Mouse (Mus musculus) hindbrain, postnatal 0 days (tissue): Measurements from ENCODE around the gene Map3k15. TPM values are rescaled to one million over a fixed set of nuclear protein-coding genes. Genes with fewer than 3 reads are reported as not detected.

ENCODE experiments used
- ATAC-seq: fragments of 200-750 bp; cut with Nextera tagmentation; 2 replicates; pipeline ENCODE4 v1.8.0; 2017; ENCODE audit warnings: mild to moderate bottlenecking, moderate TSS enrichment, moderate library complexity
- DNase-seq: peaks from one replicate; pipeline ENCODE4 v3.0.0-alpha.2; 2015; ENCODE audit warnings: low spot score
- H3K27ac ChIP-seq: fragments of 300-500 bp; sonication (generic); 2 replicates; pipeline ENCODE4 v1.5.1; 2014; ENCODE audit warnings: mild to moderate bottlenecking
- H3K27me3 ChIP-seq: fragments of 300-500 bp; sonication (generic); 2 replicates; pipeline ENCODE4 v1.6.1; 2014; ENCODE audit warnings: low read length, mixed read lengths; ENCODE audit not compliant: insufficient read depth
- H3K36me3 ChIP-seq: fragments of 300-500 bp; sonication (generic); 2 replicates; pipeline ENCODE4 v1.6.1; 2014; ENCODE audit warnings: low read length, mixed read lengths; ENCODE audit not compliant: insufficient read depth
- H3K4me1 ChIP-seq: fragments of 300-500 bp; sonication (generic); 2 replicates; pipeline ENCODE4 v1.6.1; 2014; ENCODE audit warnings: antibody characterized with exemption, low read length, mixed read lengths; ENCODE audit not compliant: insufficient read depth
- H3K4me2 ChIP-seq: fragments of 300-500 bp; sonication (generic); 2 replicates; pipeline ENCODE4 v1.6.1; 2014; ENCODE audit warnings: low read depth, mild to moderate bottlenecking, low read length, moderate library complexity, mixed read lengths
- H3K4me3 ChIP-seq: fragments of 300-500 bp; sonication (generic); 2 replicates; pipeline ENCODE4 v1.5.1; 2014; ENCODE audit warnings: low read length
- H3K9ac ChIP-seq: fragments of 300-500 bp; sonication (generic); replicated peaks from 2 replicates; pipeline ENCODE4 v1.6.1; 2014; ENCODE audit warnings: mild to moderate bottlenecking, low read length, moderate library complexity, mixed read lengths
- H3K9me3 ChIP-seq: fragments of 300-500 bp; sonication (generic); 2 replicates; pipeline ENCODE4 v1.6.1; 2016; ENCODE audit warnings: low read length, mixed read lengths
- CTCF ChIP-seq: IDR thresholded peaks from 2 replicates; pipeline ENCODE4 v1.5.1; 2016; ENCODE audit warnings: antibody characterized with exemption, control low read depth, low read depth
- WGBS: fragments of 180-500 bp; shearing (Covaris S2); extraction: QIAGEN DNeasy Blood & Tissue Kit; methylation state at CpG from one replicate; pipeline ENCODE4 v1.1.7; 2014; 5-methylcytosine and 5-hydroxymethylcytosine counted together
- polyA plus RNA-seq: library from polyadenylated mRNA; unstranded; fragments of >200 nt; fragmentation: Nextera tagmentation; extraction: Ambion mirVana; gene quantifications from 2 replicates; pipeline ENCODE4 v1.2.1, GENCODE M21; 2015
- total RNA-seq: library from RNA; depleted of rRNA; stranded (reverse); fragments of >200 nt; gene quantifications from 2 replicates; pipeline ENCODE4 v1.2.3, GENCODE M21; 2014

The Map3k15 gene
- total and polyA plus RNA-seq, 2 experiments from 2014 or later: 0.25 to 1.6 TPM

DNA sequence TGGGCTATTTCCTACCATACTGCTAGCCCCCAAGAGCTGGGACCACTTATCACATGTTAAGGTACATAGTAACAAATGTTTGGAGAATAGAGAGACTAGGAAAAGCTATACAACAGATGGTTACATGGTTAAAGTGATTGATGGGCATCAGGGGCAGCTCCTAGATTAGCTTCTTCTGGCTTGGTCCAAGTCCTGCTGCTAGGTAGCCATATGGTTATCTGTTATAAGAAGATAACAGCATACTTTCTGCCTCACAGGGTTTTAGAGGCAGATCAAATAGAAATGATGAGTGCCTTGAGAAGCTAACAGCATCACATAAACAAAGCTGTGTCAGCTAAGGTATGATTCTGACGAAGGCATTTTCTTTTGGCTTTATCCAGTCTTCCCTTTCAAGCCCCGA, 26.8 kb upstream of the Map3k15 start:
- Histone ChIP-seq H3K36me3 (no peaks in the 10 kb centered on the region), H3K27me3 (no peaks in the 10 kb centered on the region), H3K27ac (no peak overlapping the region), H3K9me3 (no peaks in the 10 kb centered on the region), H3K9ac (no peak overlapping the region), H3K4me2 (no peak overlapping the region), H3K4me1 (no peaks in the 10 kb centered on the region), H3K4me3 (no peak overlapping the region)
- 71% methylated on average over 2 of the region's 2 CpGs for WGBS
- DNase-seq (no peak), ATAC-seq (no peak)
- no peak for TF ChIP-seq CTCF

DNA sequence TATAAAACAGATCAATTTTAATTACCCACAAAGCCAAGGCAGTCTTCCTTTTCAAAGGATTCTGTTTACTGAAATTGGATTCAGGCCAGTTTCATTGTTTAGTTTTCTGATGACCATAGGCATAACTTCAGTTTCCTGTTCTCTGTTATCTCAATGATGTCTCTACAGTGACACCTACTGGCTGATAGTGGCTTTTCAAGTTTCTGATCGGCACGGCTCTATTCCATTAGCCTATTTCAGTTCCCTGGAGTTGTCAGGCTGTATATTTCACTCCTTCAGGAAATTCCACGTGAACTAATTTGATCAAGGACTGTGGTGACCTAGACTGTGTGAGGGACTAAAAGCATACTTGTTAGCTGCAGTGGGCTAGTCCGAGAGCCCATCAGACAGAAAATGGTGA, 25.0 kb upstream of the Map3k15 start:
- no peaks in the 10 kb centered on the region for H3K9me3 ChIP-seq
- no peak overlapping the region for H3K4me2 ChIP-seq
- peak; percentile 71 for TF ChIP-seq CTCF
- no peaks in the 10 kb centered on the region for H3K27me3 ChIP-seq
- H3K36me3 ChIP-seq: no peaks in the 10 kb centered on the region
- no peak overlapping the region for H3K27ac ChIP-seq
- WGBS: 30% methylated on average over 4 of the region's 4 CpGs
- DNase-seq: peak; percentile 87
- no peak overlapping the region for H3K9ac ChIP-seq
- H3K4me3 ChIP-seq: no peak overlapping the region
- no peaks in the 10 kb centered on the region for H3K4me1 ChIP-seq
- ATAC-seq: peak; percentile 51

DNA sequence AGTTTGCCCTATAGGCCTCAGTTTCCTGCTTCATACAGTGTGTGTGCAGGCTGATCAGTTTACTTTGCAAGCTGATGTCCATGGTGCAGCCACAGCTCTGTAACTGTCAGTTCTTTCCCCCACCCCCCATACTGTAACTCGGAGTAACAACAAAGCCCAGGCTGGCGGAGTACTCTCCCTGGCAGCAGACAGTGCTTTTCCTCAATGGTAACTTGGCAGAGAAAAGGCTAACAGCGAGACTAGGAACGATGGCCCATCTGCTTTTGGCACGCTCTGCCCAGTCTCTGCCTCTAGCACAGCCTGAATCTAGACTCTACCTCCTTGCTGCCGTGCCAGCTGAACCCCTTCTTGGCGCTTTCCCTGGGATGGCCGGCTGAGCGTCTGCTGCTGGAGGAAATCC, 24.3 kb upstream of the Map3k15 start:
- DNase-seq: peak; percentile 74
- TF ChIP-seq CTCF: no peak
- Histone ChIP-seq H3K36me3 (no peaks in the 10 kb centered on the region), H3K27me3 (no peaks in the 10 kb centered on the region), H3K4me2 (no peak overlapping the region), H3K27ac (no peak overlapping the region), H3K4me1 (no peaks in the 10 kb centered on the region), H3K9ac (no peak overlapping the region), H3K9me3 (no peaks in the 10 kb centered on the region), H3K4me3 (no peak overlapping the region)
- peak; percentile 89 for ATAC-seq
- 71% methylated on average over 9 of the region's 9 CpGs for WGBS

GRCm38 (mm10) chrX:159969025-159969424, 19.2 kb upstream of the Map3k15 start:
- Histone ChIP-seq H3K27ac (no peak overlapping the region), H3K4me2 (no peak overlapping the region), H3K27me3 (0 out of 2 replicates have a peak, but pooled peaks cover 3% of the 10 kb centered on the region), H3K9ac (no peak overlapping the region), H3K4me1 (no peaks in the 10 kb centered on the region), H3K4me3 (no peak overlapping the region), H3K9me3 (no peaks in the 10 kb centered on the region), H3K36me3 (no peaks in the 10 kb centered on the region)
- TF ChIP-seq CTCF: no peak
- 91% methylated on average over 2 of the region's 2 CpGs for WGBS
- DNase-seq (no peak), ATAC-seq (no peak)

GRCm38 (mm10) chrX:159971091-159971779, 17.0 kb upstream of the Map3k15 start:
- Histone ChIP-seq H3K36me3 (no peaks in the 10 kb centered on the region), H3K4me1 (no peaks in the 10 kb centered on the region), H3K27me3 (0 out of 2 replicates have a peak, but pooled peaks cover 3% of the 10 kb centered on the region), H3K4me3 (no peak overlapping the region), H3K9ac (no peak overlapping the region), H3K9me3 (no peaks in the 10 kb centered on the region), H3K27ac (no peak overlapping the region), H3K4me2 (no peak overlapping the region)
- no peak for DNase-seq
- no peak for ATAC-seq
- WGBS: 69% methylated on average over 3 of the region's 3 CpGs
- no peak for TF ChIP-seq CTCF

- peak; percentile 76 for TF ChIP-seq CTCF
- peak; percentile 79 for DNase-seq
- WGBS: 26% methylated on average over 5 of the region's 5 CpGs
Observed at GRCm38 (mm10) chrX:159973730-159974129, 14.5 kb upstream of the Map3k15 start.

GRCm38 (mm10) chrX:159976243-159976642, 12.0 kb upstream of the Map3k15 start:
- ATAC-seq: no peak
- Histone ChIP-seq H3K27ac (no peak overlapping the region), H3K36me3 (no peaks in the 10 kb centered on the region), H3K9ac (no peak overlapping the region), H3K4me3 (no peak overlapping the region), H3K9me3 (no peaks in the 10 kb centered on the region), H3K4me1 (no peaks in the 10 kb centered on the region), H3K27me3 (0 out of 2 replicates have a peak, but pooled peaks cover 3% of the 10 kb centered on the region), H3K4me2 (no peak overlapping the region)
- 56% methylated on average over 3 of the region's 3 CpGs for WGBS
- TF ChIP-seq CTCF: no peak
- no peak for DNase-seq

More at GRCm38 (mm10) chrX:159973730-159974129, 14.5 kb upstream of the Map3k15 start:
- Histone ChIP-seq H3K27me3 (0 out of 2 replicates have a peak, but pooled peaks cover 3% of the 10 kb centered on the region), H3K9ac (no peak overlapping the region), H3K9me3 (no peaks in the 10 kb centered on the region), H3K4me1 (no peaks in the 10 kb centered on the region), H3K4me2 (no peak overlapping the region), H3K36me3 (no peaks in the 10 kb centered on the region), H3K27ac (no peak overlapping the region), H3K4me3 (no peak overlapping the region)
- no peak for ATAC-seq
